Mouse (Mus musculus) CH12.LX (cell line): ENCODE data around the gene Foxg1. TPM values are rescaled to one million over a fixed set of nuclear protein-coding genes. Genes with fewer than 3 reads are reported as not detected.

Experiments used
- DNase-seq: peaks from one replicate; pipeline ENCODE4 v3.0.0-alpha.2; 2013; ENCODE audit errors: extremely low read depth
- H3K27ac ChIP-seq: 2 replicates; pipeline ENCODE4 v1.5.1; 2012; ENCODE audit warnings: low read depth, mild to moderate bottlenecking, control low read depth, moderate library complexity; ENCODE audit not compliant: insufficient read depth
- H3K27me3 ChIP-seq: replicated peaks from 2 replicates; pipeline ENCODE3; 2012; ENCODE audit warnings: inconsistent platforms
- H3K36me3 ChIP-seq, 2 experiments: replicated peaks in 1 of 2; 2 replicates each; pipeline versions ENCODE3 to v1.6.1; 2012; ENCODE audit warnings: inconsistent platforms in 1 of 2, low read length in 1 of 2, mild to moderate bottlenecking in 1 of 2, mixed read lengths in 1 of 2, moderate library complexity in 1 of 2; ENCODE audit not compliant: control insufficient read depth in 1 of 2, insufficient read depth in 1 of 2
- H3K4me1 ChIP-seq, 2 experiments: 2 replicates each; pipeline ENCODE4 v1.6.1; 2012; ENCODE audit warnings: inconsistent platforms in 1 of 2, moderate library complexity in 1 of 2; ENCODE audit not compliant: insufficient read depth in 2 of 2, control insufficient read depth in 1 of 2
- H3K4me2 ChIP-seq: 2 replicates; pipeline ENCODE4 v1.6.1; 2012; ENCODE audit warnings: low read depth, mild to moderate bottlenecking, control low read depth; ENCODE audit not compliant: poor library complexity, insufficient read depth, severe bottlenecking
- H3K4me3 ChIP-seq, 3 experiments: fragments of 150-350 bp in 1 of 3; sonication (generic) in 1 of 3; replicated peaks in 1 of 3; 2 replicates each; pipeline versions ENCODE3 to v1.5.1; 2011 to 2012; ENCODE audit warnings: low read depth in 2 of 3, low read length in 2 of 3, mild to moderate bottlenecking in 2 of 3, moderate library complexity in 2 of 3, control low read depth in 1 of 3, improper control_type of control experiment in 1 of 3, inconsistent platforms in 1 of 3, mixed read lengths in 1 of 3; ENCODE audit not compliant: poor library complexity in 1 of 3
- H3K79me2 ChIP-seq: replicated peaks from 2 replicates; pipeline ENCODE4 v1.6.1; 2012; ENCODE audit warnings: mild to moderate bottlenecking, moderate library complexity; ENCODE audit not compliant: control insufficient read depth, poor library complexity, insufficient read depth, severe bottlenecking; ENCODE audit errors: extremely low read depth
- H3K9ac ChIP-seq: 2 replicates; pipeline ENCODE4 v1.6.1; 2012; ENCODE audit warnings: low read depth, mild to moderate bottlenecking, control low read depth, moderate library complexity; ENCODE audit not compliant: insufficient read depth
- H3K9me3 ChIP-seq: replicated peaks from 2 replicates; pipeline ENCODE3; 2012; ENCODE audit warnings: low read length, inconsistent platforms, mixed read lengths
- BHLHE40 ChIP-seq: IDR thresholded peaks from 2 replicates; pipeline ENCODE4 v1.6.1; 2011; ENCODE audit warnings: mild to moderate bottlenecking, low read depth, low read length, improper control_type of control experiment
- CHD1 ChIP-seq: IDR thresholded peaks from 2 replicates; pipeline ENCODE4 v1.6.1; 2012; ENCODE audit warnings: low read depth, low read length, improper control_type of control experiment, inconsistent platforms
- CHD2 ChIP-seq: IDR thresholded peaks from 2 replicates; pipeline ENCODE4 v1.6.1; 2011; ENCODE audit warnings: low read length, improper control_type of control experiment
- CTCF ChIP-seq, 2 experiments: IDR thresholded peaks in 1 of 2; conservative IDR thresholded peaks in 1 of 2; 2 replicates each; pipeline ENCODE4 v1.5.1; 2011 to 2012; ENCODE audit warnings: low read depth in 2 of 2, low read length in 2 of 2, improper control_type of control experiment in 1 of 2, inconsistent platforms in 1 of 2, mild to moderate bottlenecking in 1 of 2, moderate library complexity in 1 of 2
- EP300 ChIP-seq: IDR thresholded peaks from 2 replicates; pipeline ENCODE4 v1.6.1; 2011; ENCODE audit warnings: low read length, improper control_type of control experiment
- ETS1 ChIP-seq: conservative IDR thresholded peaks from 2 replicates; pipeline ENCODE4 v1.6.1; 2012; ENCODE audit warnings: low read depth, mild to moderate bottlenecking, inconsistent platforms, low read length, improper control_type of control experiment, moderate library complexity
- HCFC1 ChIP-seq: IDR thresholded peaks from 2 replicates; pipeline ENCODE4 v1.6.1; 2012; ENCODE audit warnings: low read depth, mild to moderate bottlenecking, inconsistent platforms, low read length, improper control_type of control experiment
- JUN ChIP-seq: IDR thresholded peaks from 2 replicates; pipeline ENCODE4 v1.6.1; 2011; ENCODE audit warnings: low read depth, mild to moderate bottlenecking, low read length, improper control_type of control experiment, moderate library complexity; ENCODE audit not compliant: insufficient read depth
- MAX ChIP-seq: IDR thresholded peaks from 2 replicates; pipeline ENCODE4 v1.6.1; 2011; ENCODE audit warnings: low read length, improper control_type of control experiment
- MEF2A ChIP-seq: IDR thresholded peaks from 2 replicates; pipeline ENCODE4 v1.6.1; 2014; ENCODE audit warnings: low read depth, mild to moderate bottlenecking, inconsistent platforms, low read length, improper control_type of control experiment, borderline replicate concordance
- MXI1 ChIP-seq: IDR thresholded peaks from 2 replicates; pipeline ENCODE4 v1.6.1; 2011; ENCODE audit warnings: mild to moderate bottlenecking, low read depth, low read length, improper control_type of control experiment
- NRF1 ChIP-seq: IDR thresholded peaks from 2 replicates; pipeline ENCODE4 v1.6.1; 2014; ENCODE audit warnings: low read depth, mild to moderate bottlenecking, inconsistent platforms, low read length, improper control_type of control experiment, moderate library complexity
- PAX5 ChIP-seq: IDR thresholded peaks from 2 replicates; pipeline ENCODE4 v1.6.1; 2012; ENCODE audit warnings: low read length, inconsistent platforms, mixed read lengths
- POLR2A ChIP-seq: IDR thresholded peaks from 2 replicates; pipeline ENCODE4 v1.6.1; 2011; ENCODE audit warnings: low read depth, mild to moderate bottlenecking, improper control_type of control experiment, low read length
- POLR2AphosphoS2 ChIP-seq: IDR thresholded peaks from 2 replicates; pipeline ENCODE4 v1.6.1; 2011; ENCODE audit warnings: low read depth, low read length, improper control_type of control experiment
- RCOR1 ChIP-seq: conservative IDR thresholded peaks from 2 replicates; pipeline ENCODE4 v1.6.1; 2012; ENCODE audit warnings: low read depth, mild to moderate bottlenecking, inconsistent platforms, low read length, improper control_type of control experiment
- SIN3A ChIP-seq: IDR thresholded peaks from 2 replicates; pipeline ENCODE4 v1.6.1; 2012; ENCODE audit warnings: low read length, improper control_type of control experiment, inconsistent platforms
- TBP ChIP-seq: conservative IDR thresholded peaks from 2 replicates; pipeline ENCODE4 v1.6.1; 2011; ENCODE audit warnings: low read depth, low read length, improper control_type of control experiment
- TCF12 ChIP-seq: IDR thresholded peaks from 2 replicates; pipeline ENCODE4 v1.6.1; 2014; ENCODE audit warnings: low read depth, mild to moderate bottlenecking, inconsistent platforms, low read length, improper control_type of control experiment
- USF1 ChIP-seq: IDR thresholded peaks from 2 replicates; pipeline ENCODE4 v1.6.1; 2014; ENCODE audit warnings: low read depth, mild to moderate bottlenecking, inconsistent platforms, low read length, improper control_type of control experiment
- ZC3H11A ChIP-seq: IDR thresholded peaks from 2 replicates; pipeline ENCODE4 v1.6.1; 2012; ENCODE audit warnings: low read depth, mild to moderate bottlenecking, inconsistent platforms, low read length, improper control_type of control experiment
- ZKSCAN1 ChIP-seq: IDR thresholded peaks from 2 replicates; pipeline ENCODE4 v1.6.1; 2012; ENCODE audit warnings: low read depth, inconsistent platforms, low read length, improper control_type of control experiment, borderline replicate concordance
- ZMIZ1 ChIP-seq: IDR thresholded peaks from 2 replicates; pipeline ENCODE4 v1.6.1; 2012; ENCODE audit warnings: low read depth, mild to moderate bottlenecking, inconsistent platforms, low read length, improper control_type of control experiment
- ZNF384 ChIP-seq: IDR thresholded peaks from 2 replicates; pipeline ENCODE4 v1.6.1; 2012; ENCODE audit warnings: low read depth, low read length, improper control_type of control experiment, inconsistent platforms
- dilution Hi-C: fragments of 300-500 bp; cut with MboI; formaldehyde crosslinking; loops from 2 replicates; pipeline ENCODE4 v1.14.3; 2020; ENCODE audit warnings: low sequenced_read_pairs; ENCODE audit not compliant: extremely low pct_unique_long_range_greater_than_20kb, extremely low pct_ligation_motif_present
- in situ Hi-C: fragments of 300-500 bp; cut with MboI; formaldehyde crosslinking; loops from 3 replicates; pipeline ENCODE4 v1.14.3; 2019; ENCODE audit warnings: low sequenced_read_pairs, low pct_ligation_motif_present, low pct_unique_long_range_greater_than_20kb, mixed read lengths
- polyA plus RNA-seq: library from polyadenylated mRNA; unstranded; fragments of >175 nt; gene quantifications from 2 replicates; pipeline ENCODE4 v1.2.1, GENCODE M21; 2012; ENCODE audit warnings: low read depth; ENCODE audit not compliant: insufficient read length
- total RNA-seq, 2 experiments: library from RNA; depleted of rRNA; stranded (reverse); fragments of 300-350 nt in 1 of 2; fragments of >200 nt in 1 of 2; gene quantifications; 2 replicates each; pipeline ENCODE4 v1.2.3; 2012 to 2014

Foxg1 gene
- total and polyA plus RNA-seq, 3 experiments = not detected

DNA sequence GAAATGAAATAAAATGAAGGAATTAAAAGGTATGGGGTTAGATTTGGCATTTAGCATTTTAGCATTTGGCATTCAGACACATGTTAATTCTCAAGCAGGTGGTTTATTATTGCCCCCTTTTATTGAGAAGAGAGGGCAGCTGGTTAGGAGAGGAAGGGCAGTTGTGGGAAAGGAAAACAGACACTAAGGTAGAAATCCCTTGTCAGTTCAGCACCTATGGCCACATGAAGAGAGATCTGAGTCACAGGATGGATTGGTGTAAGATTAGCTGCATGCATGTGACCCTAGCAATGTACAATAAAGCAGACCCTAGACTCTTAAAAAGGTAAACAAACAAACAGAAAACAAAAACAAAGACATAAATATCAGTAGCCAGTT is 15.7 kb downstream of the Foxg1 start:
- Histone ChIP-seq H3K4me1 (no peaks in the 10 kb centered on the region), H3K9me3 (peaks cover 41% of the 10 kb centered on the region), H3K36me3 (no peaks in the 10 kb centered on the region)
- TF ChIP-seq TCF12 (no peak), ZC3H11A (no peak), NRF1 (no peak), CHD1 (no peak), ZKSCAN1 (no peak), CTCF (conservative IDR thresholded peaks at IDR 0.05 in 1 of 2, IDR thresholded peaks at IDR 0.05 in 1 of 2; ENCODE audit: low read depth in 2 of 2, low read length in 2 of 2) (no peak), POLR2A (no peak), MXI1 (no peak), PAX5 (no peak), BHLHE40 (no peak), JUN (no peak), MEF2A (no peak), ZNF384 (no peak), MAX (no peak), HCFC1 (no peak), RCOR1 (no peak)
- TF ChIP-seq, all 38 proteins: peak for 0
- no peak overlapping the region for H3K9ac ChIP-seq
- no peaks in the 10 kb centered on the region for H3K79me2 ChIP-seq
- H3K4me3 ChIP-seq = no peak overlapping the region
- H3K4me2 ChIP-seq = no peak overlapping the region
- H3K27me3 ChIP-seq = no peaks in the 10 kb centered on the region
- in situ Hi-C loops = no loop called here
- H3K27ac ChIP-seq = no peak overlapping the region
- dilution Hi-C loops = no loop called here
- no peak for DNase-seq

- no peak for DNase-seq
- Histone ChIP-seq H3K27ac (no peak overlapping the region), H3K36me3 (no peaks in the 10 kb centered on the region), H3K27me3 (no peaks in the 10 kb centered on the region), H3K4me1 (no peaks in the 10 kb centered on the region), H3K4me3 (no peak overlapping the region), H3K4me2 (no peak overlapping the region), H3K9me3 (peaks cover 42% of the 10 kb centered on the region), H3K9ac (no peak overlapping the region), H3K79me2 (no peaks in the 10 kb centered on the region)
- TF ChIP-seq ZMIZ1 (no peak), CHD2 (no peak), TCF12 (no peak), ETS1 (no peak), SIN3A (no peak), TBP (no peak), MEF2A (no peak), USF1 (no peak), MAX (no peak), ZNF384 (no peak), EP300 (no peak), POLR2AphosphoS2 (no peak)
- in situ Hi-C loops (no loop called here), dilution Hi-C loops (no loop called here)
Measured at GRCm38 (mm10) chr12:49398636-49399035, 16.2 kb downstream of the Foxg1 start.
